Comparison of ENCODE assay signal across 17 mouse cellular contexts in the genomic region with DNA sequence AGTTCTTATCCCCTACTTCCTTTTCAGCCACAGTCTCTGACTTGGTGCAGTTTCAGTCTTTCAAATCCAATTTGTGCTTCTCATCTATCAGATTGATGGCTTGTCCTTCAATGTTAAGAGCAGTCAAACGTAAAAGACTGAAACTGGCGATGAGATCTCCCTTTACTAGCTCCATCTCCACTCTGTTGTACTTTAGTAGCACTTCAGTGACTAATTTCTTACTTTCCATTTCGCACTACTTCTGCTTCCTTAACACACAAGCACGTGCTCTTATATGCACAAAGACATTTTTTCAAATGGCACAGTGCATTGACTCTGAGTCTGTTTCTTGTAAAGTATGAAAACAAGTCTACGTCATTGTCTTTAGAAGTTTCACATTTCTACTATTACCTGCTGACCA.
"Had no signal": no experiment of that assay in that cellular context is flagged by ENCODE, and none has a peak within 500 bp of the region (broad histone marks: within the 10 kb centered on the region; RNA-seq: fewer than 3 reads in every experiment).

No protein-coding gene starts in this region.

- DNase-seq: lung, adult 2 months; lung, postnatal 14 days; lung, postnatal 36 days; right cerebral cortex, postnatal 14 days; thymus, adult 2 months; thymus, postnatal 25 days; thymus, postnatal 4 days had no signal

- ATAC-seq: lung, postnatal 0 days; midbrain, embryonic 13.5 days; midbrain, embryonic 15.5 days had no signal

- H3K36me3 ChIP-seq: lung, embryonic 15.5 days; midbrain, embryonic 13.5 days; midbrain, embryonic 15.5 days; neural tube, embryonic 12.5 days; stomach, embryonic 15.5 days had no signal

- H3K4me2 ChIP-seq: lung, embryonic 15.5 days; midbrain, embryonic 11.5 days; midbrain, embryonic 13.5 days; midbrain, embryonic 15.5 days; neural tube, embryonic 12.5 days; stomach, embryonic 15.5 days had no signal

- H3K27ac ChIP-seq: lung, embryonic 15.5 days; macrophage; midbrain, embryonic 13.5 days; midbrain, embryonic 15.5 days; neural tube, embryonic 12.5 days; stomach, embryonic 15.5 days; stomach, postnatal 0 days had no signal

- H3K4me1 ChIP-seq: lung, embryonic 15.5 days; megakaryocyte, embryonic 14.5 days; midbrain, embryonic 13.5 days; midbrain, embryonic 15.5 days; neural tube, embryonic 12.5 days; stomach, embryonic 15.5 days had no signal

- H3K4me3 ChIP-seq: lung, embryonic 15.5 days; megakaryocyte, embryonic 14.5 days; midbrain, embryonic 13.5 days; midbrain, embryonic 15.5 days; neural tube, embryonic 12.5 days; stomach, embryonic 15.5 days had no signal

- H3K27me3 ChIP-seq: lung, embryonic 15.5 days; megakaryocyte, embryonic 14.5 days; midbrain, embryonic 13.5 days; midbrain, embryonic 15.5 days; neural tube, embryonic 12.5 days; stomach, embryonic 15.5 days had no signal

- H3K9ac ChIP-seq: lung, embryonic 15.5 days; midbrain, embryonic 13.5 days; midbrain, embryonic 15.5 days; neural tube, embryonic 12.5 days; stomach, embryonic 15.5 days had no signal

- H3K9me3 ChIP-seq: lung, embryonic 15.5 days; megakaryocyte, embryonic 14.5 days; midbrain, embryonic 13.5 days; midbrain, embryonic 15.5 days; neural tube, embryonic 12.5 days; stomach, embryonic 15.5 days had no signal
